Mouse (Mus musculus) kidney, adult 18-20 months (tissue): ENCODE data around the gene Afap1l2.

ENCODE experiments used
- DNase-seq: peaks from one replicate; pipeline ENCODE4 v3.0.0; 2021

The Afap1l2 gene

GRCm38 (mm10) chr19:57006841-57007240 lies 1.2 kb downstream of the Afap1l2 start:
- no peak for DNase-seq

GRCm38 (mm10) chr19:57005062-57005461 lies 3.0 kb downstream of the Afap1l2 start:
- DNase-seq = no peak

GRCm38 (mm10) chr19:57003460-57003810 lies 4.6 kb downstream of the Afap1l2 start:
- peak; percentile 60 for DNase-seq

- no peak for DNase-seq
These were observed 5.1 kb downstream of the Afap1l2 start for GRCm38 (mm10) chr19:57002741-57003459.

GRCm38 (mm10) chr19:57001926-57002325 lies 6.1 kb downstream of the Afap1l2 start:
- no peak for DNase-seq

- DNase-seq = no peak
These were observed 7.4 kb downstream of the Afap1l2 start for GRCm38 (mm10) chr19:57000592-57000991.

GRCm38 (mm10) chr19:56999781-57000180 lies 8.2 kb downstream of the Afap1l2 start:
- DNase-seq = no peak

GRCm38 (mm10) chr19:56998910-56999309 lies 9.1 kb downstream of the Afap1l2 start:
- DNase-seq = no peak

- DNase-seq = peak; percentile 63
These were observed 9.7 kb downstream of the Afap1l2 start for GRCm38 (mm10) chr19:56998331-56998730.

GRCm38 (mm10) chr19:56997164-56997599 lies 10.8 kb downstream of the Afap1l2 start:
- DNase-seq = peak; percentile 74

GRCm38 (mm10) chr19:56995441-56995840 lies 12.6 kb downstream of the Afap1l2 start:
- DNase-seq = peak; percentile 58

GRCm38 (mm10) chr19:56994653-56995052 lies 13.4 kb downstream of the Afap1l2 start:
- DNase-seq = peak; percentile 69

GRCm38 (mm10) chr19:56993763-56994162 lies 14.3 kb downstream of the Afap1l2 start:
- DNase-seq = peak; percentile 42

- DNase-seq = no peak
These were observed 15.0 kb downstream of the Afap1l2 start for GRCm38 (mm10) chr19:56992978-56993545.

GRCm38 (mm10) chr19:56990367-56991111 lies 17.5 kb downstream of the Afap1l2 start:
- peak; percentile 63 for DNase-seq

GRCm38 (mm10) chr19:56989171-56989570 lies 18.9 kb downstream of the Afap1l2 start:
- no peak for DNase-seq

GRCm38 (mm10) chr19:56984229-56984628 lies 23.8 kb downstream of the Afap1l2 start:
- DNase-seq = no peak

- DNase-seq = no peak
These were observed 24.3 kb downstream of the Afap1l2 start for GRCm38 (mm10) chr19:56983757-56984156.

GRCm38 (mm10) chr19:56981760-56982159 lies 26.3 kb downstream of the Afap1l2 start:
- no peak for DNase-seq

- DNase-seq = peak; percentile 66
These were observed 27.2 kb downstream of the Afap1l2 start for GRCm38 (mm10) chr19:56980803-56981202.

- DNase-seq = peak; percentile 65
These were observed 30.8 kb downstream of the Afap1l2 start for GRCm38 (mm10) chr19:56976962-56977948.

GRCm38 (mm10) chr19:56976515-56976914 lies 31.5 kb downstream of the Afap1l2 start:
- no peak for DNase-seq

GRCm38 (mm10) chr19:56975502-56975901 lies 32.5 kb downstream of the Afap1l2 start:
- no peak for DNase-seq
